Mouse (Mus musculus) CD8-positive naive resting alpha-beta T cell, adult 2 months (primary cell): ENCODE data around the gene Kbtbd8.

ENCODE experiments used
- DNase-seq, 2 experiments: peaks; one replicate each; pipeline ENCODE4 v3.0.0; 2022; ENCODE audit warnings: low read depth in 2 of 2, low spot score in 2 of 2

Kbtbd8 gene

GRCm38 (mm10) chr6:95169411-95169810, 52.4 kb downstream of the Kbtbd8 start:
- DNase-seq, result no peak

GRCm38 (mm10) chr6:95174311-95175143, 57.5 kb downstream of the Kbtbd8 start:
- no peak for DNase-seq
